In the genomic region with DNA sequence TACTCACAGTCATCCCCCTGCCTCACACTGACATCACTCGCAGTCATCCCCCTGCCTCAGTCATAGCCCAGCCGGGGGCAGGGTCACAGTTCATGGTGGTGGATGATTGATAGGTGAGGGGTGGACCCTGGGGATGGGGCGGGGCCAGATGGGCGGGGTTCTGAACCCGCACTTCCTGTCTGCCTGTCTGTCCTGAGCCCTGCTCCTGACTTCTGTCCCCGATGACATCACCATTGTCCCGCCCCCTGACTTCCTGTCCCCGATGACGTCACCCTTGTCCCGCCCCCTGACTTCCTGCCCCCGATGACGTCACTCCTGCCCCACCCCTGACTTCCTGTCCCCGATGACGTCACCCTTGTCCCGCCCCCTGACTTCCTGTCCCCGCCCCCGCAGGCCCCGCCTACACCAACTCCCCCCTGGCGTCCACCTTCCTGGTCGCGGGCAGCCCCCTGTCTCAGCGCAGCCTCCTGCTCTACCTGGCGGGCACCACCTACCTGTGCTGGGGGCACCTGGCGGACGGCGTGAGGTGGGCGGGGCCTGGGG, we compare ENCODE assay signal across 9 mouse cellular contexts. TPM values are rescaled to one million over a fixed set of nuclear protein-coding genes. Genes with fewer than 3 reads are reported as not detected.
A peak's percentile ranks its signal among the peaks of the same experiment; 100 is the strongest.
DNase-seq lines count a peak whose midpoint lies in the region; ATAC-seq lines count a peak whose summit lies in the region.
"Had no signal": no experiment of that assay in that cellular context is flagged by ENCODE, and none has a peak within 500 bp of the region (broad histone marks: within the 10 kb centered on the region; RNA-seq: fewer than 3 reads in every experiment).

No protein-coding gene starts in this region.

- H3K9me3 ChIP-seq in heart, embryonic 13.5 days, result peaks cover 52% of the 10 kb centered on the region
- peaks cover 50% of the 10 kb centered on the region for H3K9me3 ChIP-seq in limb, embryonic 11.5 days (ENCODE audit: control insufficient read depth, low read length)

- no peaks in the 10 kb centered on the region for H3K27me3 ChIP-seq in heart, embryonic 13.5 days (replicated peaks)
- no peaks in the 10 kb centered on the region for H3K27me3 ChIP-seq in limb, embryonic 11.5 days (ENCODE audit: control insufficient read depth, insufficient read depth, low read length)

- intact Hi-C loops in heart, postnatal 36 days (cut with DNase I), result no loop called here

- no peak overlapping the region for H3K9ac ChIP-seq in heart, embryonic 13.5 days
- H3K9ac ChIP-seq in limb, embryonic 11.5 days (ENCODE audit: low read length), result no peak overlapping the region

- no peak overlapping the region for H3K27ac ChIP-seq in heart, embryonic 13.5 days (replicated peaks)
- no peak overlapping the region for H3K27ac ChIP-seq in limb, embryonic 11.5 days (replicated peaks; ENCODE audit: low read depth, low read length)

- H3K4me1 ChIP-seq in heart, embryonic 13.5 days, result no peaks in the 10 kb centered on the region
- H3K4me1 ChIP-seq in limb, embryonic 11.5 days (ENCODE audit: control insufficient read depth, insufficient read depth, low read length), result no peaks in the 10 kb centered on the region

- no peak overlapping the region for H3K4me2 ChIP-seq in heart, embryonic 13.5 days
- no peak overlapping the region for H3K4me2 ChIP-seq in limb, embryonic 11.5 days (ENCODE audit: low read depth, severe bottlenecking)

- no peak overlapping the region for H3K4me3 ChIP-seq in heart, embryonic 13.5 days
- no peak overlapping the region for H3K4me3 ChIP-seq in limb, embryonic 11.5 days (ENCODE audit: low read depth, low read length)

- 79% methylated on average over 27 of the region's 27 CpGs for WGBS in heart, embryonic 13.5 days
- 81% methylated on average over 22 of the region's 27 CpGs for WGBS in limb, embryonic 11.5 days

- 0 out of 2 replicates have a peak, but pooled peaks have one; percentile 26 for ATAC-seq in heart, embryonic 13.5 days (ENCODE audit: extremely low read depth, insufficient number of reproducible peaks, low FRiP score, low TSS enrichment)
- ATAC-seq in limb, embryonic 11.5 days (ENCODE audit: insufficient number of reproducible peaks, low FRiP score, low TSS enrichment, low read depth), result peak; percentile 83

- peaks cover 36% of the 10 kb centered on the region for H3K36me3 ChIP-seq in heart, embryonic 13.5 days
- peaks cover 11% of the 10 kb centered on the region; the same call in 1 of the 2 replicates for H3K36me3 ChIP-seq in limb, embryonic 11.5 days (ENCODE audit: control insufficient read depth, insufficient read depth, low read length)

- no peak for DNase-seq in heart, postnatal 36 days
- peak; percentile 64 for DNase-seq in CD4-positive helper T cell, adult 2 months (ENCODE audit: low read depth, low spot score)
- peak; percentile 53 for DNase-seq in cerebellum, adult 9-10 months
- peak; percentile 31 to 33 for DNase-seq in gastrocnemius, postnatal 4 days (ENCODE audit: low spot score in 2 of 2)
- no peak for DNase-seq in limb, embryonic 11.5 days (ENCODE audit: low spot score)
- peak; percentile 32 for DNase-seq in neural tube, embryonic 10.5 days (ENCODE audit: extremely low spot score, low spot score)
- no peak for DNase-seq in spleen, postnatal 36 days (ENCODE audit: low spot score in 2 of 2)

RNA-seq across cellular contexts. Expression of a gene that starts 1.9 kb away (rescaled TPM):
- polyA plus RNA-seq in heart, embryonic 13.5 days (2015; fragmentation: Nextera tagmentation; extraction: Ambion mirVana), result not detected in 2 replicates
- total RNA-seq in heart, postnatal 36 days (2021), result not detected
- not detected for total RNA-seq in gastrocnemius, postnatal 4 days (2021)
- not detected in 2 replicates for polyA plus RNA-seq in limb, embryonic 11.5 days (2014; fragmentation: Nextera tagmentation; extraction: Ambion mirVana)
- total RNA-seq: heart, postnatal 10 days had no signal

Comparison
In these comparisons a context has a peak if more than half of its experiments do, and no peak if none do; other contexts are left out.
1. DNase-seq: peak in CD4-positive helper T cell, adult 2 months (single experiment), cerebellum, adult 9-10 months (single experiment), gastrocnemius, postnatal 4 days (2 of 2) and neural tube, embryonic 10.5 days (single experiment); none in heart, postnatal 36 days (0 of 2), limb, embryonic 11.5 days (single experiment) and spleen, postnatal 36 days (0 of 2).